Mouse (Mus musculus) bone marrow macrophage, adult 2 months (primary cell): ENCODE results near the gene Trappc3l.

Source experiments
- CTCF ChIP-seq: IDR thresholded peaks from 2 replicates; pipeline ENCODE4 v1.5.1; 2012; ENCODE audit warnings: low read depth, mild to moderate bottlenecking, low read length, moderate library complexity
- POLR2A ChIP-seq: IDR thresholded peaks from 2 replicates; pipeline ENCODE4 v1.6.1; 2012; ENCODE audit warnings: mild to moderate bottlenecking, low read depth, low read length, borderline replicate concordance

- no peak for TF ChIP-seq CTCF
- no peak for TF ChIP-seq POLR2A
These were observed 29.2 kb downstream of the Trappc3l start for GRCm38 (mm10) chr10:34066591-34066990.
